Mouse (Mus musculus): ENCODE measurements around the gene Spin1. TPM values are rescaled to one million over a fixed set of nuclear protein-coding genes. Genes with fewer than 3 reads are reported as not detected.
"Not testable (repeated sequence)": the region's sequence is repeated elsewhere in the genome, so short reads cannot be mapped to it uniquely, and the experiment has no call there.

The Spin1 gene
- polyA plus RNA-seq, 1 experiment, result 29.5 TPM

GRCm38 (mm10) chr13:51071063-51071680, 29.5 kb upstream of the Spin1 start:
- TF ChIP-seq CTCF (IDR thresholded peaks at IDR 0.05; ENCODE audit: borderline replicate concordance, control insufficient read depth, extremely low read depth, insufficient read depth, low read length, poor library complexity) (no peak), POLR2A (IDR thresholded peaks at IDR 0.05; ENCODE audit: control insufficient read depth, extremely low read depth, insufficient read depth, low read length, poor library complexity) (no peak)
- H3K27me3 ChIP-seq (ENCODE audit: control insufficient read depth, insufficient read depth, low read length), result no peaks in the 10 kb centered on the region
- DNase-seq, result no peak

GRCm38 (mm10) chr13:51071763-51072276, 28.9 kb upstream of the Spin1 start:
- no peak for DNase-seq
- Histone ChIP-seq H3K4me3 (ENCODE audit: control insufficient read depth, insufficient read depth, low read length) (no peak overlapping the region), H3K27ac (ENCODE audit: control insufficient read depth, insufficient read depth, low read length) (no peak overlapping the region), H3K36me3 (ENCODE audit: control insufficient read depth, insufficient read depth, low read length) (no peaks in the 10 kb centered on the region), H3K27me3 (ENCODE audit: control insufficient read depth, insufficient read depth, low read length) (no peaks in the 10 kb centered on the region), H3K4me1 (replicated peaks; ENCODE audit: control insufficient read depth, insufficient read depth, low read length) (0 out of 2 replicates have a peak, but pooled peaks cover 2% of the 10 kb centered on the region)
- WGBS, result 33% methylated on average over 8 of the region's 8 CpGs
- TF ChIP-seq POLR2A (IDR thresholded peaks at IDR 0.05; ENCODE audit: control insufficient read depth, extremely low read depth, insufficient read depth, low read length, poor library complexity) (no peak), CTCF (IDR thresholded peaks at IDR 0.05; ENCODE audit: borderline replicate concordance, control insufficient read depth, extremely low read depth, insufficient read depth, low read length, poor library complexity) (no peak)

More at GRCm38 (mm10) chr13:51071063-51071680, 29.5 kb upstream of the Spin1 start:
- H3K36me3 ChIP-seq (ENCODE audit: control insufficient read depth, insufficient read depth, low read length), result no peaks in the 10 kb centered on the region
- 43% methylated on average over 11 of the region's 11 CpGs for WGBS
- no peak overlapping the region for H3K4me3 ChIP-seq (ENCODE audit: control insufficient read depth, insufficient read depth, low read length)
- 0 out of 2 replicates have a peak, but pooled peaks cover 2% of the 10 kb centered on the region for H3K4me1 ChIP-seq (replicated peaks; ENCODE audit: control insufficient read depth, insufficient read depth, low read length)
- no peak overlapping the region for H3K27ac ChIP-seq (ENCODE audit: control insufficient read depth, insufficient read depth, low read length)

- Histone ChIP-seq H3K27ac (ENCODE audit: control insufficient read depth, insufficient read depth, low read length) (no peak overlapping the region), H3K36me3 (ENCODE audit: control insufficient read depth, insufficient read depth, low read length) (no peaks in the 10 kb centered on the region)
These were observed 27.5 kb upstream of the Spin1 start for GRCm38 (mm10) chr13:51072917-51073843.

GRCm38 (mm10) chr13:51074081-51074680, 26.5 kb upstream of the Spin1 start:
- 94% methylated on average over 6 of the region's 6 CpGs for WGBS
- DNase-seq, result no peak
- TF ChIP-seq CTCF (IDR thresholded peaks at IDR 0.05; ENCODE audit: borderline replicate concordance, control insufficient read depth, extremely low read depth, insufficient read depth, low read length, poor library complexity) (no peak), POLR2A (IDR thresholded peaks at IDR 0.05; ENCODE audit: control insufficient read depth, extremely low read depth, insufficient read depth, low read length, poor library complexity) (no peak)
- H3K27me3 ChIP-seq (ENCODE audit: control insufficient read depth, insufficient read depth, low read length), result no peaks in the 10 kb centered on the region
- no peaks in the 10 kb centered on the region for H3K36me3 ChIP-seq (ENCODE audit: control insufficient read depth, insufficient read depth, low read length)
- H3K4me1 ChIP-seq (replicated peaks; ENCODE audit: control insufficient read depth, insufficient read depth, low read length), result 0 out of 2 replicates have a peak, but pooled peaks cover 2% of the 10 kb centered on the region
- no peak overlapping the region for H3K4me3 ChIP-seq (ENCODE audit: control insufficient read depth, insufficient read depth, low read length)
- no peak overlapping the region for H3K27ac ChIP-seq (ENCODE audit: control insufficient read depth, insufficient read depth, low read length)

More at GRCm38 (mm10) chr13:51072917-51073843, 27.5 kb upstream of the Spin1 start:
- WGBS, result 89% methylated on average over 16 of the region's 16 CpGs
- no peaks in the 10 kb centered on the region for H3K27me3 ChIP-seq (ENCODE audit: control insufficient read depth, insufficient read depth, low read length)
- DNase-seq, result no peak
- H3K4me3 ChIP-seq (ENCODE audit: control insufficient read depth, insufficient read depth, low read length), result no peak overlapping the region
- TF ChIP-seq POLR2A (IDR thresholded peaks at IDR 0.05; ENCODE audit: control insufficient read depth, extremely low read depth, insufficient read depth, low read length, poor library complexity) (no peak), CTCF (IDR thresholded peaks at IDR 0.05; ENCODE audit: borderline replicate concordance, control insufficient read depth, extremely low read depth, insufficient read depth, low read length, poor library complexity) (no peak)
- 0 out of 2 replicates have a peak, but pooled peaks cover 2% of the 10 kb centered on the region for H3K4me1 ChIP-seq (replicated peaks; ENCODE audit: control insufficient read depth, insufficient read depth, low read length)

GRCm38 (mm10) chr13:51076191-51076590, 24.5 kb upstream of the Spin1 start:
- not testable (repeated sequence) for H3K27ac ChIP-seq (ENCODE audit: control insufficient read depth, insufficient read depth, low read length); DNase-seq; H3K4me3 ChIP-seq (ENCODE audit: control insufficient read depth, insufficient read depth, low read length); H3K36me3 ChIP-seq (ENCODE audit: control insufficient read depth, insufficient read depth, low read length); H3K27me3 ChIP-seq (ENCODE audit: control insufficient read depth, insufficient read depth, low read length); H3K4me1 ChIP-seq (replicated peaks; ENCODE audit: control insufficient read depth, insufficient read depth, low read length)
- 96% methylated on average over 14 of the region's 14 CpGs for WGBS

GRCm38 (mm10) chr13:51078586-51078985, 22.1 kb upstream of the Spin1 start:
- not testable (repeated sequence) for H3K4me1 ChIP-seq (replicated peaks; ENCODE audit: control insufficient read depth, insufficient read depth, low read length); H3K27me3 ChIP-seq (ENCODE audit: control insufficient read depth, insufficient read depth, low read length); H3K27ac ChIP-seq (ENCODE audit: control insufficient read depth, insufficient read depth, low read length); H3K4me3 ChIP-seq (ENCODE audit: control insufficient read depth, insufficient read depth, low read length); DNase-seq; H3K36me3 ChIP-seq (ENCODE audit: control insufficient read depth, insufficient read depth, low read length)
- 94% methylated on average over 1 of the region's 1 CpGs for WGBS

All from thymus, adult 2 months (tissue).